Mouse (Mus musculus): ENCODE measurements around the gene Spred3. TPM values are rescaled to one million over a fixed set of nuclear protein-coding genes. Genes with fewer than 3 reads are reported as not detected.
A peak's percentile ranks its signal among the peaks of the same experiment; 100 is the strongest.

Gene Spred3
- total RNA-seq, 4 experiments from 2014 or later: 0.23 to 0.75 (median 0.52) TPM

DNA sequence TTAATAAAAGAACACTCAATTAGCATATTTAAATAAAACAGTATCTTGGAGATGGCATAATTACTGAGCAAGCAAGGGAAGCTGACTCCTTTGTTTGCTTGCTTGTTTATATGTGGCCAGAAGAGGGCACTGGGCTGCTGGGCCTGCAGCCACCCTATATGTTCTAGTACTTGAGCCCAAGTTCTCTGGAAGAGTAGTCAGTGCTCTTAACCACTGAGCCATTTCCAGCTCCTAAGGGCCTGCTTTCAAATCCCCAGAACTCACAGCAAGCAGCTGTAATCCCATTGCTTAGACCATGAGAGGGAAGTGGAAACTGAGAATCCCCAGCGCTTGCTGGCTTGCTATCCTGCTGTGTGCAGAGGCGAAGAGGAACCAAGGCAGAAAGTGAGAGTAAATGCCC, 41.5 kb downstream of the Spred3 start:
- DNase-seq (ENCODE audit: low spot score): no peak

- peak; percentile 64 for DNase-seq (ENCODE audit: low spot score)
Measured at GRCm38 (mm10) chr7:29126173-29126915, 43.9 kb downstream of the Spred3 start.

- DNase-seq (ENCODE audit: low spot score): peak; percentile 7
Measured at GRCm38 (mm10) chr7:29124970-29125369, 45.2 kb downstream of the Spred3 start, which contains the start of gene Ryr1. Gene Ryr1 (minus strand): TSS chr7:29125179.

- no peak for DNase-seq (ENCODE audit: low spot score)
Measured at GRCm38 (mm10) chr7:29123531-29124358, 46.5 kb downstream of the Spred3 start.

GRCm38 (mm10) chr7:29122821-29123220, 47.4 kb downstream of the Spred3 start:
- DNase-seq (ENCODE audit: low spot score): no peak

DNA sequence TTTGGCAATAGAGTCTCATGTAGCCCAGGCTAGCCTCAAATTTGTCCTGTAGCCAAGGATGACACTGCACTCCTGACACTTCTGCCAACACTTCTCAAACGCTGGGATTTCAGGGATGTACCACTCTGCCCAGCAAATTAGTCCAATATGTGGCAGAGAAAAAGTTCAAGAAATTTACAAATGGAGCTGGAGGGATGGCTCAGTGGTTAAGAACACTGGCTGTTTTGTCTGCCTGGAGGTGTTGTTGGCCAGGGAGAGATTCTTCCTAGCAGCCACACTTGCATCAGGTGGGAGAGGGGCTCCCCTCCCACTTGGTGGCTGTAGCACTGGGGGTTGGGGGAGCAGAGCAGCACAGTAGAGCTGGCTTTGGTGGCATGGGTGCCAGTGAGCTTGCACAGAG, 50.7 kb downstream of the Spred3 start:
- no peak for DNase-seq (ENCODE audit: low spot score)

DNA sequence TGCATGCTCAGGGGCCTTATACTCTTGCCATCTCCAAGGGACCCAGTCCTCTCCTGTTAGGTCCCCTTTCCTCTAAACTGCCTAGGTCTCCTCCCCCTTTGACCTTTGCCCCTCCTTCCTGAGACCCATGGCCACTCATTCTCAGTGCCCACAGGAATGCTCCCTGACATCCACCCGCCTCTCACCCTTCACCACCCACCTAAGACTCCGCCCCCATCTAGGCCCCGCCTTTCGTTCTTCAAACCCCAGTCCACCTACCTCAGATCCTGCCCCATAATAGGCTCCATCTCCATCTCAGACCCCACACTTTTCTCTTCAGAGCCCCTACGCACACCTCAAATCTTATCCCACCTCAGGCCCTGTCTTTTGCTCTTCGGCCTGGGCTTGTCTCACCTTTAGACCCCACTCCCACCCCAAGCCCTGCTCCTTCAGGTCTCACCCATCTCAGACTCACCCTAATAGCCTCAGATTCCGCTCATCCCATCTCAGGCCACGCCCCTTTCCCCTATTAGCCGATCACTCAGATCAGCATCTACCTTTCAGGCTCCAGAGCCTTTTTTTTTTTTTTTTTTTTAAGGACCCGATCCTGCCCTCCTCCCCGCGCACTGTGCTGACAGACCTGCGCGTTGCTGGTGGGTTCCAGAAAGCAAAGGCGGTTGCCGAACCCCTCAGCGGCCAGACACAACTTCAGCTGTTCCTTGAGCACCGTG, 51.9 kb downstream of the Spred3 start:
- DNase-seq (ENCODE audit: low spot score): no peak

- DNase-seq (ENCODE audit: low spot score): peak; percentile 38
Measured at GRCm38 (mm10) chr7:29108992-29109955, 60.9 kb downstream of the Spred3 start.

Other genes starting within 250 kb of the Spred3 start
- 10 to 100 TPM; 57.8 to 82.0 (median 75.8) TPM for gene Actn4, start 208.1 kb downstream of the Spred3 start, total RNA-seq (2022)
- 100 to 1,000 TPM; 152 to 167 (median 158) TPM for gene Eif3k, start 188.5 kb downstream of the Spred3 start, total RNA-seq (2022)
- gene Map4k1, start 188.4 kb downstream of the Spred3 start, total RNA-seq (2022): 1 to 10 TPM in 1 of 4 experiments, under 1 TPM in 3; 0.50 to 1.1 (median 0.74) TPM
- 1 to 10 TPM in 2 of 4 experiments, under 1 TPM in 2; 0.79 to 1.5 (median 0.92) TPM for gene Ryr1, start 45.2 kb downstream of the Spred3 start, total RNA-seq (2022)
- gene Rasgrp4, start 35.6 kb downstream of the Spred3 start, total RNA-seq (2022): 1 to 10 TPM in 3 of 4 experiments, under 1 TPM in 1; 1.00 to 1.5 (median 1.2) TPM
- 10 to 100 TPM; 10.4 to 12.6 (median 10.8) TPM for gene Fam98c, start 14.2 kb downstream of the Spred3 start, total RNA-seq (2022)
- under 1 TPM in 3 of 4 experiments, not detected in 1; 0.14 to 0.37 (median 0.28) TPM for gene Ggn, start 201 bp downstream of the Spred3 start, total RNA-seq (2022)
- gene Psmd8, start 10.3 kb upstream of the Spred3 start, total RNA-seq (2022): 100 to 1,000 TPM; 116 to 132 (median 121) TPM
- under 1 TPM in 3 of 4 experiments, not detected in 1; 0.24 to 0.34 (median 0.25) TPM for gene Catsperg1, start 43.6 kb upstream of the Spred3 start, total RNA-seq (2022)
- 1 to 10 TPM; 1.5 to 2.3 (median 2.0) TPM for gene Kcnk6, start 62.1 kb upstream of the Spred3 start, total RNA-seq (2022)
- gene Yif1b, start 67.9 kb upstream of the Spred3 start, total RNA-seq (2022): 10 to 100 TPM; 66.2 to 78.1 (median 70.0) TPM
- 1 to 10 TPM; 1.7 to 3.9 (median 2.6) TPM for gene 2200002D01Rik, start 78.1 kb upstream of the Spred3 start, total RNA-seq (2022)
- gene Spint2, start 111.5 kb upstream of the Spred3 start, total RNA-seq (2022): 10 to 100 TPM; 47.3 to 54.5 (median 53.2) TPM
- 10 to 100 TPM in 1 of 4 experiments, 1 to 10 TPM in 3; 5.4 to 10.1 (median 7.1) TPM for gene Ppp1r14a, start 118.9 kb upstream of the Spred3 start, total RNA-seq (2022)
- under 1 TPM in 3 of 4 experiments, not detected in 1; 0.13 to 0.23 (median 0.22) TPM for gene Dpf1, start 133.5 kb upstream of the Spred3 start, total RNA-seq (2022)

All from heart, adult 8-10 months (tissue).